Mouse (Mus musculus): ENCODE measurements around the gene Rasgrf2.

- TF ChIP-seq CTCF (IDR thresholded peaks at IDR 0.05; ENCODE audit: low read depth) (no peak), EP300 (IDR thresholded peaks at IDR 0.05; ENCODE audit: low read depth) (no peak)
Observed at GRCm38 (mm10) chr13:92093712-92094290, 37.7 kb downstream of the Rasgrf2 start.

All from liver, postnatal 0 days (tissue).